22 mouse cellular contexts compared by ENCODE assay signal in the genomic region with DNA sequence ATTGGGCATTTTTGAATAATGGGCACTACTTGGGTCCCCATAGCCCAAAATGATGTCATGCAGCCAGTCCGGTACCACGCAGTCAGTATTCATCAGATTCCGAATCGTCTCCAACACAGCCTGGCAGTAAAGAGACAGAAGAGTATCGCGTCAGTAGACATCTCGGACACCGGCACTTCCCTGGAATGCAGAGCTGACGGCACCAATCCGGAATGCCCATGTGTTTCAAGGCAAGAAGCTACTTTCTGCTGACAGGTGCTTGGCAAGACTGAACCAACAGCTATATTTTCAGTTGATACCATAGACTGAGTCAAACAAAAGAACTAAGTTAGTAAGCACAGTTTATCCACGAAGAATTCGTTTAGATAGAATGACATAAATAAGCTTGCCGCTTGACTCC. TPM values are rescaled to one million over a fixed set of nuclear protein-coding genes. Genes with fewer than 3 reads are reported as not detected.
DNase-seq lines count a peak whose midpoint lies in the region; ATAC-seq lines count a peak whose summit lies in the region.
"Had no signal": no experiment of that assay in that cellular context is flagged by ENCODE, and none has a peak within 500 bp of the region (broad histone marks: within the 10 kb centered on the region; RNA-seq: fewer than 3 reads in every experiment).

No protein-coding gene starts in this region.

- H3K9ac ChIP-seq in heart, embryonic 13.5 days = peak overlapping the region; percentile 59
- no peak overlapping the region for H3K9ac ChIP-seq in kidney, embryonic 14.5 days (ENCODE audit: low read depth, low read length)
- H3K9ac ChIP-seq in kidney, embryonic 15.5 days = no peak overlapping the region
- H3K9ac ChIP-seq: embryonic facial prominence, embryonic 13.5 days; liver, postnatal 0 days had no signal

- H3K36me3 ChIP-seq in heart, embryonic 13.5 days = peaks cover 87% of the 10 kb centered on the region
- peaks cover 73% of the 10 kb centered on the region for H3K36me3 ChIP-seq in kidney, embryonic 14.5 days (ENCODE audit: control insufficient read depth, insufficient read depth, low read length)
- H3K36me3 ChIP-seq in kidney, embryonic 15.5 days = peaks cover 89% of the 10 kb centered on the region

- DNase-seq in gastrocnemius, adult 18-20 months (ENCODE audit: low spot score) = peak; percentile 43
- DNase-seq in gastrocnemius, postnatal 4 days (ENCODE audit: low spot score in 2 of 2) = no peak
- DNase-seq in heart, adult 18-20 months = peak; percentile 65 to 73
- DNase-seq in heart, postnatal 25 days (ENCODE audit: low spot score) = peak; percentile 13
- DNase-seq: adrenal gland, postnatal 10 days; cerebellum, postnatal 10 days; kidney, adult 11 months; kidney, postnatal 10 days; layer of hippocampus, postnatal 36 days; liver; liver, postnatal 0 days; retina, postnatal 1 day; thymus, postnatal 14 days had no signal

- H3K27me3 ChIP-seq in heart, embryonic 13.5 days (replicated peaks) = no peaks in the 10 kb centered on the region
- no peaks in the 10 kb centered on the region for H3K27me3 ChIP-seq in kidney, embryonic 14.5 days (ENCODE audit: control insufficient read depth, insufficient read depth, low read length)
- no peaks in the 10 kb centered on the region for H3K27me3 ChIP-seq in kidney, embryonic 15.5 days
- H3K27me3 ChIP-seq: embryonic facial prominence, embryonic 13.5 days; Patski had no signal

- no peaks in the 10 kb centered on the region for H3K9me3 ChIP-seq in heart, embryonic 13.5 days
- no peaks in the 10 kb centered on the region for H3K9me3 ChIP-seq in kidney, embryonic 14.5 days (ENCODE audit: control insufficient read depth, low read length)
- no peaks in the 10 kb centered on the region for H3K9me3 ChIP-seq in kidney, embryonic 15.5 days (replicated peaks)
- H3K9me3 ChIP-seq: embryonic facial prominence, embryonic 13.5 days; hindbrain, embryonic 10.5 days had no signal

- H3K4me1 ChIP-seq in heart, embryonic 13.5 days = peaks cover 23% of the 10 kb centered on the region
- H3K4me1 ChIP-seq in kidney, embryonic 14.5 days (ENCODE audit: control insufficient read depth, insufficient read depth, low read length) = no peaks in the 10 kb centered on the region
- no peaks in the 10 kb centered on the region for H3K4me1 ChIP-seq in kidney, embryonic 15.5 days
- H3K4me1 ChIP-seq: embryonic facial prominence, embryonic 13.5 days; hindbrain, embryonic 10.5 days had no signal

- peak overlapping the region; percentile 40; the same call in 1 of the 2 replicates for H3K4me2 ChIP-seq in heart, embryonic 13.5 days
- H3K4me2 ChIP-seq in kidney, embryonic 14.5 days (replicated peaks; ENCODE audit: low read depth, low read length) = no peak overlapping the region
- H3K4me2 ChIP-seq in kidney, embryonic 15.5 days = no peak overlapping the region
- H3K4me2 ChIP-seq: embryonic facial prominence, embryonic 13.5 days had no signal

- peak overlapping the region; percentile 88 for H3K27ac ChIP-seq in heart, embryonic 13.5 days (replicated peaks)
- H3K27ac ChIP-seq in kidney, embryonic 14.5 days (ENCODE audit: low read depth, low read length) = no peak overlapping the region
- no peak overlapping the region for H3K27ac ChIP-seq in kidney, embryonic 15.5 days
- H3K27ac ChIP-seq: embryonic facial prominence, embryonic 13.5 days; hindbrain, embryonic 10.5 days; hindbrain, postnatal 0 days had no signal

- 42% methylated on average over 13 of the region's 13 CpGs for WGBS in heart, embryonic 13.5 days
- 97% methylated on average over 13 of the region's 13 CpGs for WGBS in kidney, embryonic 14.5 days
- 96% methylated on average over 13 of the region's 13 CpGs for WGBS in kidney, embryonic 15.5 days

- no peak overlapping the region for H3K4me3 ChIP-seq in heart, embryonic 13.5 days
- no peak overlapping the region for H3K4me3 ChIP-seq in kidney, embryonic 14.5 days (ENCODE audit: low read length)
- no peak overlapping the region for H3K4me3 ChIP-seq in kidney, embryonic 15.5 days (replicated peaks)
- H3K4me3 ChIP-seq: embryonic facial prominence, embryonic 13.5 days; hindbrain, embryonic 10.5 days had no signal

- intact Hi-C loops in heart, postnatal 25 days (cut with DNase I) = loop anchor here (5.0 kb wide), 2 partner anchors 58 to 73 kb away; no protein-coding TSS in a partner anchor

- peak; percentile 67; the same call in 1 of the 2 replicates for ATAC-seq in heart, embryonic 13.5 days (ENCODE audit: extremely low read depth, insufficient number of reproducible peaks, low FRiP score, low TSS enrichment)
- no peak for ATAC-seq in kidney, embryonic 14.5 days (ENCODE audit: low FRiP score, low TSS enrichment)
- ATAC-seq in kidney, embryonic 15.5 days (replicated peaks; ENCODE audit: low FRiP score) = no peak
- ATAC-seq: CD4-positive, CD25-positive, alpha-beta regulatory T cell, adult 4 months; forebrain, embryonic 16.5 days; hindbrain, postnatal 0 days; liver, postnatal 0 days; Patski had no signal

RNA-seq across cellular contexts. Expression of gene Aqr, which starts 56.2 kb away (rescaled TPM):
- 10 to 100 TPM; 11.8 to 12.0 TPM for total RNA-seq in gastrocnemius, adult 18-20 months (2021)
- 10 to 100 TPM; 20.8 to 25.5 TPM for total RNA-seq in gastrocnemius, postnatal 4 days (2021)
- total RNA-seq in heart, adult 18-20 months (2021) = 10 to 100 TPM; 17.2 to 20.5 TPM
- polyA plus RNA-seq in heart, embryonic 13.5 days (2015; fragmentation: Nextera tagmentation; extraction: Ambion mirVana) = 22.0 and 23.1 TPM in 2 replicates
- total RNA-seq in heart, postnatal 25 days (2021) = 10 to 100 TPM; 16.8 to 18.2 TPM
- polyA plus RNA-seq in kidney, embryonic 14.5 days (2014; fragmentation: Nextera tagmentation; extraction: Ambion mirVana) = 55.6 and 59.5 TPM in 2 replicates
- 43.8 and 46.4 TPM in 2 replicates for polyA plus RNA-seq in kidney, embryonic 15.5 days (2015; fragmentation: Nextera tagmentation; extraction: Ambion mirVana)

Comparison
In these comparisons a context has a peak if more than half of its experiments do, and no peak if none do; other contexts are left out.
1. DNase-seq: peak in gastrocnemius, adult 18-20 months (single experiment), heart, adult 18-20 months (2 of 2) and heart, postnatal 25 days (single experiment); none in gastrocnemius, postnatal 4 days (0 of 2).